8 mouse cellular contexts compared by ENCODE assay signal in the genomic region with DNA sequence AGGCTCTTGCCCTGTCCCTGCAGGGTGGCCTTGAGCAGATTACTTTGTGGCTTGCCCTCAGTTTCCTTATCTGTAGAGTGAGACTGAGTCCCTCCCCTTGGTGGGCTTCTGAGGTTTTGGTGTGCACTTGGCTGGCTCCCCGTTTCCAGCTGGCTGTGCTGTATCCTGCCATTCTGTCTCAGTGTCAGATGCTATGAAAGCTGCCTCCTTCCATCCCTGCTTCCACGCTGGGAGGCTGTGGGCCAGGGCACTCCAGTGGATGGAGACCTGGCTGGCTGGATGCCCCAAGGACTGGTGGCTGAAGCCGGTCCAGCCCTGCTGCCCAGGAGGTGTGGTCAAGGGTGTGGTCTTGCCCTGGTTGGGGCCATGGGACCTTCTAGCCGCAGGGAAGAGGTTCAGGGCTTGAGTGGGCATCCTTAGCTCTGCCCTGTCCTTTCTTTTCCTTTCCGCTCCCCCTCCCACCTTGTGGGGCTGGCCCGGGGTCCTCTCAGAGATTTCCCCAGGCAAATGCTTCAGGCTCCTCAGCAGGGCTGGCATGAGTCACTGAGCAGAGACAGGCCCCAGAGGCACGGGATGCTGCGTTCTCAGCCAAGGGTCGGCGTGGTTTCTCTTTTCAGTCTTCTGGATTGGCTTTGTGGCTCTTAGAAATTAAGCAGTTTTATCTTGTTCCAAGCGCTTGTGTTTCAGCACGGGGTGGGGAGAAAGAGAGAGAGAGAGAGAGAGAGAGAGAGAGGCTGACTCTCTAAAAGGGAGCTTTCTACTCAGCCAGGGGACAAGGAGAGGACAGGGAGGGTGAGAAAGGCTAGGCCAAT. TPM values are rescaled to one million over a fixed set of nuclear protein-coding genes. Genes with fewer than 3 reads are reported as not detected.
A peak's percentile ranks its signal among the peaks of the same experiment; 100 is the strongest.
DNase-seq lines count a peak whose midpoint lies in the region; ATAC-seq and TF ChIP-seq lines count a peak whose summit lies in the region.

No protein-coding gene starts in this region.

- H3K36me3 ChIP-seq in kidney, adult 2 months (ENCODE audit: control insufficient read depth, insufficient read depth, low read length) = no peaks in the 10 kb centered on the region
- no peaks in the 10 kb centered on the region for H3K36me3 ChIP-seq in neural tube, embryonic 14.5 days (ENCODE audit: control insufficient read depth, insufficient read depth, low read length)
- no peaks in the 10 kb centered on the region for H3K36me3 ChIP-seq in liver, embryonic 12.5 days

- TF ChIP-seq CTCF in kidney, adult 2 months (conservative IDR thresholded peaks at IDR 0.05; ENCODE audit: insufficient read depth, insufficient read length, low read depth, low read length) = no peak

- peak; percentile 87 to 95 for DNase-seq in adrenal gland, adult (ENCODE audit: inconsistent age in 2 of 2, low spot score in 1 of 2)
- DNase-seq in adrenal gland, postnatal 4 days (ENCODE audit: low spot score in 2 of 2) = no peak
- peak; percentile 78 for DNase-seq in MN1 (ENCODE audit: low spot score)
- DNase-seq in heart, adult 9 months (ENCODE audit: low spot score in 2 of 2) = peak; percentile 46 to 63
- peak; percentile 60 for DNase-seq in kidney, adult 2 months
- no peak for DNase-seq in frontal cortex, postnatal 10 days (ENCODE audit: low spot score in 2 of 2)

- H3K4me2 ChIP-seq in neural tube, embryonic 14.5 days (ENCODE audit: low read depth, low read length) = no peak overlapping the region
- no peak overlapping the region for H3K4me2 ChIP-seq in liver, embryonic 12.5 days

- 0 out of 2 replicates have a peak overlapping the region, but pooled peaks have one; percentile 2 for H3K9ac ChIP-seq in neural tube, embryonic 14.5 days (replicated peaks; ENCODE audit: low read depth, low read length)
- H3K9ac ChIP-seq in liver, embryonic 12.5 days = no peak overlapping the region

- H3K4me3 ChIP-seq in kidney, adult 2 months (ENCODE audit: insufficient read depth, low read depth, low read length) = no peak overlapping the region
- no peak overlapping the region for H3K4me3 ChIP-seq in neural tube, embryonic 14.5 days (ENCODE audit: low read depth, low read length)
- H3K4me3 ChIP-seq in liver, embryonic 12.5 days = no peak overlapping the region

- no peak for TF ChIP-seq POLR2A in kidney, adult 2 months (IDR thresholded peaks at IDR 0.05; ENCODE audit: low read depth, low read length)

- H3K4me1 ChIP-seq in kidney, adult 2 months (ENCODE audit: control insufficient read depth, insufficient read depth, low read length) = no peaks in the 10 kb centered on the region
- H3K4me1 ChIP-seq in neural tube, embryonic 14.5 days (ENCODE audit: control insufficient read depth, insufficient read depth, low read length) = no peaks in the 10 kb centered on the region
- H3K4me1 ChIP-seq in liver, embryonic 12.5 days = peaks cover 35% of the 10 kb centered on the region

- ATAC-seq in neural tube, embryonic 14.5 days (ENCODE audit: low read depth) = no peak
- no peak for ATAC-seq in liver, embryonic 12.5 days

- no peak overlapping the region for H3K27ac ChIP-seq in kidney, adult 2 months (ENCODE audit: insufficient read depth, low read depth, low read length)
- H3K27ac ChIP-seq in neural tube, embryonic 14.5 days (ENCODE audit: low read depth, low read length) = no peak overlapping the region
- H3K27ac ChIP-seq in liver, embryonic 12.5 days = no peak overlapping the region

- WGBS in kidney, adult 2 months = 56% methylated on average over 12 of the region's 12 CpGs
- 63% methylated on average over 12 of the region's 12 CpGs for WGBS in neural tube, embryonic 14.5 days
- 33% methylated on average over 12 of the region's 12 CpGs for WGBS in liver, embryonic 12.5 days (ENCODE audit: insufficient replicate concordance)

- H3K27me3 ChIP-seq in kidney, adult 2 months (replicated peaks; ENCODE audit: control insufficient read depth, insufficient read depth, low read length) = no peaks in the 10 kb centered on the region
- H3K27me3 ChIP-seq in neural tube, embryonic 14.5 days (ENCODE audit: control insufficient read depth, insufficient read depth, low read length) = no peaks in the 10 kb centered on the region
- H3K27me3 ChIP-seq in liver, embryonic 12.5 days (replicated peaks) = peaks cover 47% of the 10 kb centered on the region

- no peaks in the 10 kb centered on the region for H3K9me3 ChIP-seq in neural tube, embryonic 14.5 days (ENCODE audit: control insufficient read depth, low read length)
- H3K9me3 ChIP-seq in liver, embryonic 12.5 days (replicated peaks) = no peaks in the 10 kb centered on the region

RNA-seq across cellular contexts. Expression of a gene that starts 35.8 kb away (rescaled TPM):
- total RNA-seq in adrenal gland, postnatal 4 days (2021) = 100 to 1,000 TPM; 158 to 171 TPM
- polyA plus RNA-seq in kidney, adult 2 months (2012; rRNA removed) = 22.2 and 25.9 TPM in 2 replicates
- polyA plus RNA-seq in neural tube, embryonic 14.5 days (2014; fragmentation: Nextera tagmentation; extraction: Ambion mirVana) = 70.6 and 95.1 TPM in 2 replicates
- 69.8 and 72.0 TPM in 2 replicates for polyA plus RNA-seq in liver, embryonic 12.5 days (2016; fragmentation: Nextera tagmentation; extraction: Ambion mirVana)

Comparison
In these comparisons a context has a peak if more than half of its experiments do, and no peak if none do; other contexts are left out.
1. DNase-seq: peak in adrenal gland, adult (2 of 2), MN1 (single experiment), heart, adult 9 months (2 of 2) and kidney, adult 2 months (single experiment); none in adrenal gland, postnatal 4 days (0 of 2) and frontal cortex, postnatal 10 days (0 of 2).